8 mouse cellular contexts compared by ENCODE assay signal in genomic region chr7:59769749-59770148, GRCm38 (mm10).
DNase-seq lines count a peak whose midpoint lies in the region.
"Not testable (repeated sequence)": the region's sequence is repeated elsewhere in the genome, so short reads cannot be mapped to it uniquely, and the experiment has no call there.

No protein-coding gene starts in this region.

- peak; percentile 3 for DNase-seq in B cell, adult 2 months
- peak; percentile 4 for DNase-seq in cerebellum, adult 8-10 months
- DNase-seq in gastrocnemius, postnatal 36 days, result peak; percentile 3 to 10
- peak; percentile 3 to 6 for DNase-seq in heart, postnatal 36 days
- peak; percentile 3 for DNase-seq in layer of hippocampus, adult 9-11 months
- DNase-seq in natural killer cell, adult 2 months (ENCODE audit: low spot score in 2 of 2), result peak; percentile 8 to 10
- DNase-seq in testis, postnatal 10 days (ENCODE audit: low spot score), result peak; percentile 22
- DNase-seq in urinary bladder, postnatal 36 days (ENCODE audit: low spot score in 2 of 2), result peak; percentile 1 to 30

- intact Hi-C loops in gastrocnemius, postnatal 36 days (cut with DNase I); heart, postnatal 36 days (cut with DNase I): not testable (repeated sequence)

Comparison
In these comparisons a context has a peak if more than half of its experiments do, and no peak if none do; other contexts are left out.
1. Peak in every context shown above with its lines: DNase-seq.